Mouse (Mus musculus) thymus, postnatal 10 days (tissue): Measurements from ENCODE around the gene Fam155a.

Experiments
- DNase-seq, 2 experiments: peaks; one replicate each; pipeline ENCODE4 v3.0.0; 2021; ENCODE audit warnings: low spot score in 2 of 2

Gene Fam155a

DNA sequence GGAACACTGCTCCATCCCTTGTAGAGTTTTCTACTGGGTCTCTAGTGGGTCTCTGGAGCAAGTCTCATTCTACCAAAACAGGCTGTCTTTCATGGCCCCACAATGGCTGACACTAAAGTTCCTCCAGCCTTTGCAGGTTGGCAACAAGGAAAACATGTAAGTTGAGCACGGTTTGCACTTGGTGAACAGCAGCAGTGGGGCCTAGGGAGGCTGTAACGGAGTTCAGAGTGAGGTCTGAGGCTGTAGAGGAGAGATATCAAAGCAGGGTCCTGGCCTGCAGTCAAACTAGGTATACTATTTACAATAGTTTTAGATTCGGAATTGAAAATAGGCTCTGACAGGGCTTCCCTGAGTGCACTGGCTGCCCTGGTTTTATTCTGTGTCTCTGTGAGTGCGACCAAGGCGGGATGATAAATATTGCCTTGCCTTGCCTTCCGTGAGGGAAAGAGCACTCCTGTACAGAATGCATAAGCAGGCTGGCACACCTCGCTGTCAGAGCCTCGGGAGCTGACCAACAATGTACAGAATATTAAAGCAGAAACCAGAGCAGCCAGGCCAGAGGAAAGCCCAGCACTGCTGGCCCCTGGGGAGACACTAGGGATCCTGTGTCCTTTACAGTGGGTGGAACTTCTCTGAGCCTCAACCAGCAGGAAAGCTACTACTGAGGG lies 277.3 kb downstream of the Fam155a start:
- no peak for DNase-seq

DNA sequence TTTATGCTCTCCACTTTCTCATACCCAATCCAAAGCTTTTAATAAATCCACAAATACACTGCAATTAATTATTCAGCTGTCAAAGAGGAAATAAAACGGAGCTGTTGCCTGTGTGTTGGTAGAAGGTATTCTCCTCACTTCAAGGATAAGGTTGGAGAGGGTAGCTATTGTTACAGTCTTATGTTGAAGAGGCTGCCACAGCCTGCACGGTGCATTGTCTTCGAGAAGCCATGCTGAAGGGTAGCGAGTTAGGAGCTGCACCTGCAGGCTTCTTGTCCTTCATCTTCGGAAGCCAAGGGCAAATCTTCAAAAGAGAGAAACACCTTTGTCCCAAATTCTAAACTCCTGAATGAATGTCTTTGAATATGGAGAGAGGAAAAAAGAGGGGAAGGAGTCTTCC lies 288.4 kb downstream of the Fam155a start:
- no peak for DNase-seq

DNA sequence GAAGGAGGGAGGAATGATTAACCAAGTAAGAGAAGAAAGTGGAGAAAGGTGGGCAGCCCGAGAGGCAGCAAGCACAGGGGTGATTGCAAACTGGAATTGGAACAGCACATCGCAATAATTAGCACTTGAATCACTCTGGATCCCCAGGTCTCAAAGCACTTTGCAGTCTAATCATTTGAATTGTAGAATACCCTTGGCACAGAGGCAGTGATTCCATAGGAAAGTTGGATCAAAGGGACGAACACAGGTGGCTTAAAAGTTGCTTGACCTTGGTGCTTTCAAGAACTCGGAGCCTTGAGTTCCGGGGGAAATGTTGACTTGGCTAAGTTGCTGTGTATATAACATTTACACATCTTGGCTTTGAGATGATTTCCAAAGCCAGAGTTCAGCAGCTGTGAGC lies 299.7 kb downstream of the Fam155a start:
- DNase-seq: no peak

DNA sequence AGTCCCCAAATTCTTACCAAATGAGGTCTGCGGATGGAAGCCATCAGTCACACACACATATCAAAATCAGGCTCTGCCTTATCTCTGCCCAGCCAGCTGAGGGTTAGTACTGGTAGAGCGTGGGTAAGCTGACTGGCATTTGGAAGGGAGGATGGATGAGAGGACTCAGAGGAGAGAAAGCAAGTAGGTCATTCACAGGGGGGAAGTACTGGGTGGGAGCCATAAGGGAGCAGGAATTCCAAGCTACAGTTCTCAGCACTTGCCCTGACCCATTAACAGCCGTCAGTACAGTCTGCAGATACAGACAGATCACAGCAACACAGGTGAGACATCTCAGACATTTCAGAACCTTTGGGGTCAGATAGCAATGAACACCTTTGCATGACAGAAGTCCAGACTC lies 300.8 kb downstream of the Fam155a start:
- no peak for DNase-seq

DNA sequence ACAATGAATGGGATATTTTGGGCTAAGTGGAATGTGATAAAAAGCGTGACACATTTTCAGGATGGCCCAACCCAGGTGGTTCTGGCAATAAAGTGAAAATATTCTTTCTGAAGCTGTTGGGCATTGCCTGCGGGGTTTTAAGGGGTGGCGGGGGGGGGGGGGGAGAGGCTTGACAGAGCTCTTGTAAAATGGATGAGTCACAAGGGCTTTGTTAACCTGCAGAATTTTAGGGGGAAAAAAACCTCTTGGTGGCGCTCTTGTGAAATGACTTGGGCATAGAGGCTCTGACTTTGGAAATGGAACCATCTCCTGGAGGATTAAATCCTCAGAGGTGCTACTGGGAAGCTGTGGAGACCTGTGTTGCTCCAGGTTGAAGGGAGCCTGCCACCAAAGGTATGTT lies 309.9 kb downstream of the Fam155a start:
- DNase-seq: no peak

DNA sequence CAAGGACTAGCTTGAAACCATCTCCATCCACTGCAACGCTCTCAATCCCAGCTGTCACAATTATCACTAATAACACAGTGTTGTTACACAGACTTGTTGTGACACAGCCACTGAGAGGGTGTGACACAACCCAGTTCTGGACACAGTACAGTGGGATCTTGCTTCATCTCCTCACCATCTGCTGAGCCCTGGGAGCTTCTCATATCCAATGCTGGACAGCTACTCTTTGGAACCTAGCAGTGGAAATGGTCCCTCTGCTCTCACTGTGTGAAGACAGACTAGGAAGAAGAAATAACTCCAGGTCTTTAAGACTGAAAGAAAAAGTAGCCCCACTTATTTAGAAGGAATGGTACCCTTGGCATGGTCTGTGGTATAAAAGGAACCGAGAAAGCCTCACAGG lies 310.3 kb downstream of the Fam155a start:
- no peak for DNase-seq

DNA sequence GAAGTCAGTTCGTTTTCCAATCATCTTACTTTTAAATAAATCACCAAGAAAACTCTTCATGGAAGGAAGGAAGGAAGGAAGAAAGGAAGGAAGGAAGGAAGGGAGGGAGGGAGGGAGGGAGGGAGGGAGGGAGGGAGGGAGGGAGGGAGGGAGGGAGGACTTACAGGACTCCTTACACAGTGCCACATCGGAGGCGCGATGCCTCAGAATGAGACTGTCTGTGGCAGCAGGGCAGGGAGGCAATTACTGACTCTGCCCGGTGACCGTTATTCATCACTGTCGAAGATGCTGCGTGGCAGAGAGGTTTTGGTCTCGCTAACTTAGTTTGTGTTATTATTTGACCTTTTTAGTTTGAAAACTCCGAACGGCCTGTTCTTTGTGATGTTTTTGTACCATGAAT lies 312.3 kb downstream of the Fam155a start:
- DNase-seq: no peak

DNA sequence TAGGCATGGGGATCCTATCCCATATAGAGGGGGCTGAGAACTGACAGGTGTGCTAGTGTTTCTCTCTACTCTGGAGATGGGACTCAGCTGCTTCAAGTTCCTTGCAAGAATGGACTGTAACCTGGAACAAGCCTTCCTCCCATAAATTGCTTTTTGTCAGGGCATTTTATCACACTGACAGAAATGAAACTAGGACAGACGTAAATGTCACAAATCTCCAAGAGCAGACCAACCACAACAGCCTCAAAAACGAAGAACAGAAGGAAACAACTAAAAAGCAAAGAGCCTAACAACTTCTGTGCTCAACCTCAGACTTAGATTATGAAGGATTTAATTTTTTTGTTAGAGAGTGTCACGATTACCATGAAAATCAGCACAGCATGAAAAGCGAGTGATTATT lies 315.8 kb downstream of the Fam155a start:
- no peak for DNase-seq

DNA sequence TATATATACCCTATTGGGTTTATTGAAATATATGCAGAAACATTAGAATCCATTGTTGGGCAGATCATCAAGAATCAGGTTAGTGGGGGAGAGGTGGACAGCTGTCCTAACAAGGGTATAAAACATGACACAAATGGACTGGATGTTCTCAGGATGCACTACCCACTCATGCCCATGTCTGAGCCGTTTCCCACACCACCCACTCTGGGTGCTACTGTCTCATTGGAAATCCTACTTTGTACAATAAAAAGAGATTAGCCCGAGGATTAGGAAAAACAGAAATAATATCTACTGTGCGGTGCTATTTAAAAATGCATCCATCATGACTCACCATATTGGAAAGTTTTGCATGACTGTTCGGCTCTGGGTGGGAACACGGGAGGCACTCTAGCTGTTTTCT lies 317.2 kb downstream of the Fam155a start:
- DNase-seq: no peak

DNA sequence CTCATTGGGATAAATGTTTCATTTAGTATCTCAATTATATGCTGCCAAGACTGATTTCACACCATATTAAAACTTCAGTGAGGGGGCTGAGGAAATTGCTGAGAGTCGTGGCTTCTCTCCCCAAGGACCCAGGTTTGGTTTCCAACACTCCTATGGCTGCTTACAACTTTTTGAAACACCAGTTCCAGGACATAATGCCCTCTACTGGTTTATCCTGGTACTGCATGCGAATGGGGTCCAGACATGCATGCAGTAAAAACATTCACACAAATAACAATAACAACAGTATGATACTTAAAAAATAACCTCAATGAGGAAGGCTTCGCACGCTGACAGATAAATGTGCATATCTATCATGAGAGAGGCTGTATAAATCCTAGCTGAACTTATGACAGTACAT lies 319.4 kb downstream of the Fam155a start:
- DNase-seq: peak in 1 of 2 experiments; percentile 18

DNA sequence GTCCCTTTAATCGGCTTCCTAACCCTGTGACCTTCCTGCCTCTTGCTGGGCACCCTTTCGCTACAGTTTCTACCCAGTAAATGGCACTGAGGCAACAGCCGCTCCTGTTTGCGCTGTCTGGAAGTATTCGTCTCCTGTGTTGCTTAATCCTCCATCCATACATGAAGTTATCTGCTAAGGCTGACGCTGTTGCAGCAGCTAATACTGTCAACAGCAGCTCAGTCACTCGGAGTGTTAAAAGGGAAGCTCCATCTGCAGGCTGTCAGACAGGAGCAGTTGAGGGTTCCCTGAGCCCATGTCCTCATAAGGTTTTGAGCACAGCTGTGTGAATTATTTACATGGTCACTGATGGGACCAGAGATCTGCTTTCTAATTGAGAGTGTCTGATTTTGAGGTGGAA lies 322.3 kb downstream of the Fam155a start:
- DNase-seq: no peak

DNA sequence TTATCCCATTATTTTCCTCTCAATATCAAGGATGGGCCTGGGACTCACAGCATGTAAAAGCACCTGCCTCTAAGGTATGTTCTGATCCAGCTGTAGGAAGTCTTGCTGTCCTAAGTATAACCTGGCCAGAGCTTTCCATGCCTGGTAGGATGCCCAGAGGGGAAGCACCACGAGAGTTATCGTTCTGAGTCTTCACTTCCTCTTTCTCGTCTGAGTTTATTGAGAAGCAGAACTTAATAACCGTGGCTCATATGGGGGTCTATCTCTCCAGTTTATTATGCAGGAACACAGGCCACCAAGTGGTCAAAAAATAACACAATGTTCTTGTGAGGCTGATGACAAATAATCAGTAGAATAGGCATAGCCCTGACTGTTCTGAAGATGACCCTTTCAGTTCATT lies 333.1 kb downstream of the Fam155a start:
- no peak for DNase-seq

DNA sequence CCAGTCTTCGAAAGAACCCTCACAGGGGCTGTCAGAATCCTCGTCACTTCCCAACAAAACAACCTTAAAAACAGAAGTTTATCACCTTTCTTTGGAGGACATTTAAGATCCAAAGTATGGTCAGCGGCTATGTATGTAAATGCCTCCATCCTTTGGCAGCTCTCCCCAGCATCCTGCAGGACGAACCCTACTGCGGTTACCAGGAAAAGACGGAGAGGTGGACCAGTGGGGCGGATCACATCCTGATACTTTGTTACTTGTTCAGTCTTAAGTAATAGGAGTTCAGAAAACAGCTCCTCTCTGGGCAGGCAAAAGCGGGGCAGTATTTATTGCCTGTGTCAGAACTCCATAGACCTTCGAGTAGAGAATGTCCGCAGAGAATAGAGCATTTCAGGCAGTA lies 335.5 kb downstream of the Fam155a start:
- no peak for DNase-seq

DNA sequence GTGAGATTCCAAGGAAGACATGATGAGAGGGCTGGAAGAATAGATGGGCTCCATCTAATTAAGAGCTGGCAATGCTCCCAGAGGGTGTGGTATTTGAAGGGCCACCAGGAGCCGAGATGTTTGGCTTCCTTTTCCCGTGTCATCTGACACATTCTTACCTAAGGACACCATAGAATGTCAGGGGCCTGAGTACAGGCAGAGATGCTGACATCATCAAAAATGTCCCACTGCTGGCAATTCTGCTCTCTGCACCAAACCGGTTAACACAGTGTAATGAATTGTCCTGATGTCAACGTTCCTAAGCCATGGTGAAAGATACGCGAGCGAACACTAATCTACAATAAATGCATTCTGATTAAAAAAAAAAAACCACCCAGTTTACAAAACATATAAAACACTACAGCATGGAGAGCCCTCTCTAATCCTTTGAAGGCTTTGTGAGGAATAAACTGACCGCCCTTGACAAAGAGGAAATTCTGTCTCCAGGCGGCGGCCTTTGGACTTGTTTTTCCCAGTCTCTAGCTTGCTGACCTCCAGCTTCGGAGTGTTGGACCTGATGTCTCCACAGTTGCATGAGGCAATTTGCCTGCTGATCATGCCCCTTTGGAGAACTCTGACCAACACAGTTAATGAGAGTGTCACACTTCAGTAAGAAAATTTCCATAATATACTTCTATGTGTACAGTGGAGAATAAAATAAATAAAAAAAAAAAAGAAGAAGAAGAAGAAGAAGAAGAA lies 338.2 kb downstream of the Fam155a start:
- DNase-seq: no peak

DNA sequence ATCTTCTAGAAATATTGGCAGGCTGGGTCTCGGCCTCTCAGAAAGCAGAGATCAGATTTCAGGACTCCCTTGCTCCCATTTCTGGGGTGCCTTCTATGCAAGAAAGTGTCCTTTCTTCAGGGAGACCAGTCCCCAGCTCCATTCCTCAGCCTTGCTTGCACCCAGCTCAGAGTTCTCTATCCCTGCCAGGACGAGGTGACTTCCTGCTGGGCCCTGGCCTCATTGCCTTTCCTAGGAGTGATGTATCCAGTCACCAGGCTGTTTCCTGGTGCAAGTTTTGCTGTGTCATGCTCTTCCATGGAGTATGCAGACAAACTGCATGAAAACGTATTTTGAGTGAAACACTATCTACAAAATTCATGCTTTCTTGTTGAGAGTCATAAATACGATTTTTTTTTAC lies 342.1 kb downstream of the Fam155a start:
- DNase-seq: no peak

DNA sequence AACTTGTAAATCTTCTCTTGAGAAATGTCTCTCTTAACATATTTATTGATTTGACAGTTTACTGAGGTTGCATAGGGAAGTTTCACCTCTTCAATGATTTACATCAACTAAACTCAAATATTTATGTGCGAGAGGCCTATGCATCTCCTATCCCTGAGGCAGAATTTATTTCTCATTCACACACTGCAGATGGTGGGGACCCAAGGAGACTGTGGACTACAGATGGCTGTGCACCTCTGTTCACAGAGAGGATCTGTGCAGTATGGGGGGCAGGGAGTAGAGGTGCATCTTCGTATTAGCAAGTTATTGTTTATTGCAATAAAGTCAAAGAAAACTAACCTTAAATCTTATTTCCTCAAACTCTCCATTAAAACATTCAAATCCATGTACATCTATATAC lies 346.9 kb downstream of the Fam155a start:
- DNase-seq: no peak

DNA sequence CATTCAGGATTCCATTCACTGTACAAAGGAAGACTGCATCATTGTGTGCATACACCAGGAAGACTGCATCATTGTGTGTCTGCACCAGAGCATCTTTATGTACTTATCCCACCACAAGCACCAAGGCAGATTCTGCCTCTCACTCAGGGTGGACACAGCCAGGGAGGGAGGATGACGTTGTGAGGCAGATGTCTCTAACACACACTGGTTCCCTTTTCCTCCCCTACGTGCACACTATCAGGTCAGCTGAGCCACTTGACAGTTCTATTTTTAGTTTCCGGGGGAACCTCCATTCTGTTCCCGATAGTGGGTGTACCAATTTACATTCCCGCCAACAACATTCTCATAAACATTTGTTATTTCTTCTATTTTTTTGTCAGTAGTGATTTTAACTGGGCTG lies 347.4 kb downstream of the Fam155a start:
- DNase-seq: no peak

DNA sequence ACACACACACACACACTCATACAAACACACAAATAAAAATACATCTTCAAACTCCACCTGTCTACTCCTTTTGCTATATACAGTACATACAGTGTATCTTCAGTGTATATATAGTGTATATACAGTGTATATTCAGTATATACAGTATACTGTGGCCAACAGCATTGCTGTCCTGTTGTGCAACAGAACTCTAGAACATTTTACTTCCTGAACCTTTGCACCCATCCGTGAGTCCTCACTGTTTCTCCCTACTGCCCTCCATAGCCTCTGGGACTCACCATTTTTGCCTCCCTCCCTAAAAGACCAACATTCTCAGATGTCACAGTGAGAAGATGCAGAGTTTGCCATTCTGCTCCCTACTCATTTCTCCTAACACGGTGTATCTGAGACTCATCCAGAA lies 347.8 kb downstream of the Fam155a start:
- DNase-seq: no peak

DNA sequence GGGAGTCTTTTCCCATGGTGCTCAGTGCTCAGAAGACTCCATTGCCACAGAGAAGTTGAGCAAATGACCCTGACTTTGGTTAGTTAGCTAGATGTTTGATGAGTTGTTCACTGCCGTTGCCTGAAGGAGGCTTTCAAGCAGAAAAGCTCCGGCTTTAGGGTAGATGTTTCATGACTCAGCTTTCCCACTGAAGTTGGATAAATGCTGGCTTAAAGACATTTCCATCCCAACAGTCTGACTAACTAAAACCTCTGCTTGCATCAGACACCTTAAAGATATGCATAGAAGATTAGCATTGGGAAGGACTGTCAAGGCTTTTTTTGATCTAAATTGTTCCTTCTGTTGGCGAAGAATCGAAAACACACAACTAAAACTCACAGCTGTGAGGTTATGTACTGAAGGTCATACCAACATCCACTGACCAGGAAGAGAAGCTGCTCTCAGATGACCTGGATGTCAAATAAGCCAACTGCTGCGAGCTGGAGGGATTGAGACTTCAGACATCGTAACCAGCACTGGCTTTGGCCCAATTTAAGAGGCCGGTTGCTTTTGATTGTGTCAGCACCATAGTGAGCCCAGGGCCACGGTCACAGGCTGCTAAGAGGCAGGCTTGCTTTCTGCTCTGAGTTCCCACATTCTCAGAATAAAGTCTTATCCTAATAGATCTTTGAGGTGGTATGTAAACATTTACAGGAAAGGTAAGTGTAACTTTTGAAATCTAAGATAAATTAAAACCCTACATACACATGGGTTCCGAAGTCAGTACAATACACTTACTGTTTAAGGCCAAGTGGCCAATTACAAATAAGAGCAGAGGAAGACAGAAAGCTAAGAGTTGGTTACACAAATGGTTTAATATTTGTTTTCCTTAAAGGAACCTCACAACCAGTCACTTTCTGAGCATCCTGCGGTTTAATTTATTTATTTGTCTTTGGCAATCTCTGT lies 351.8 kb downstream of the Fam155a start:
- no peak for DNase-seq

DNA sequence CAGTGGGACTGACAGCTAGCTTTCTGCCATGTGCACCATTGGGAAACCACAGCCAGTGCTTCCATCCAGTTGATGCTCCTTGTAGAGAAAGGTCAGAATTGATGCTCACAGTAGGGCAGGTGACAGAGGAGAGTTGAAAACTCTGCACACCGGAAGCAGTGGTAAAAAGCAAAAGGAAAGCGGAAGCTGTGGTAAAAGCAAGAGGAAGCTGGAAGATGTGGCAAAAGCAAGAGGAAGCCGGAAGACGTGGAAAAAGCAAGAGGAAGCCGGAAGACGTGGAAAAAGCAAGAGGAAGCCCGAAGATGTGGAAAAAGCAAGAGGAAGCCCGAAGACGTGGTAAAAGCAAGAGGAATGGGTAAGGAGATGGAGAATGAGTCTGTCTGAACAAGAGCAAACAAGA lies 354.8 kb downstream of the Fam155a start:
- DNase-seq: no peak

DNA sequence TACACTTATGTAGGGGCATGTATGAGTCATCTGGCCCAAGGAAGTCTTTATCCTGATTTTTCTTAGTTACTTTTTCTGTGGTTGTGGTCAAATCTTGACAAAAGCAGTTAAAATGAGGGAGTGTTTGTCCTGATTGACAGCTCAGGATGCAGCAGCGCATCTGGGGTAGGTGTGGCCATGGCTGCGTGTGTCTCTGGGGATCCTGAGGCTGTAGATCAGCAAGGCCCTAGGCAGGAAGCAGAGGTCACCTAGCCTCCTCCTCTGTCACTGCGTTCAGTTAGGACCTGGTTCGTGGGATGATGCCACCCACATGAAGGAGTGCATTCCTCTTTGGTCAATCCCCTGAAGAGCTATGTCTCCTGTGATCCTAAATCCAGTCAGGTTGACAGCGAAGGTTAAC lies 362.5 kb downstream of the Fam155a start:
- DNase-seq: no peak

DNA sequence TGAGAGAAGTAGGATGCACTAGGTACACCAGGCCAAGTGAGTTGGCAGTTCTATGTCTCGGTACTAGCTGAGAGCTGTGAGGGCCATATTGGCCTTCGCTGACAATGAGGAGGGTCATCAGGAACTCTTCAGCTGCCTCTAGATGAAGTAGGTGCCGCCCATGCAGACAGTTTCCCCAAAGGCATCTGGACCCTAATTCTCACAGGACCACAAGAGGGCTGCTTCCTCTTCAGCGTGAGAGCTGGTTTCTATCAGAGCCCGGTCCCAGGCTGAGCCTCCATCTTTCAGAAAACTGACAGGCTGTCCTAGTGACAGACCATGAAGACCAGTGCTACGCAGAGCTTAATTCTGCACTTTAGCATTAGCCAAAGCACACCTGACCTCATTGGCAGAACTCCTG lies 364.8 kb downstream of the Fam155a start:
- no peak for DNase-seq

DNA sequence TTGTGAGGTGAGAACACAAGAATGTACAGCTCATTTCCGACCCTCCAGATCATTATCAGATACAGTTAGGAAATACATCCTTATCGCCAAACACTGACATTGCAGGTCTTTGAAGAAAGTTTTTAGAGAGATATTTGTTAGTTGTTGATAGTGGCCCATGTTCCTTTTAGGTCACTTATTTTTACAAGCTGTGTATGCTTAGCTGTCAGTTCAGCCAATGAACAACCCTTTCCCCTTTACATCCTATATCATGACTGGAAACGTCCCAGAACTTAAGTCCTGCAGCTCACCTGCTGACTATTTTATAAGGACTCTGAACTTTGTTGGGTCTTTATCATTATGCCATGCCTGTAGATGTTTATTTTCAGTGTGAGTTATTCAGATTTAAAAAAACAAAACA lies 366.3 kb downstream of the Fam155a start:
- DNase-seq: no peak
